Mouse (Mus musculus) gastrocnemius, postnatal 10 days (tissue): ENCODE results near the gene Gm17087. TPM values are rescaled to one million over a fixed set of nuclear protein-coding genes. Genes with fewer than 3 reads are reported as not detected.
A peak's percentile ranks its signal among the peaks of the same experiment; 100 is the strongest.

ENCODE experiments used
- DNase-seq: peaks from one replicate; pipeline ENCODE4 v3.0.0; 2021; ENCODE audit warnings: mixed read lengths
- long read RNA-seq, 2 experiments: library from polyadenylated mRNA; stranded (forward); transcript quantifications; one replicate each; pipeline ENCODE4 v2.0.0; 2021
- total RNA-seq, 2 experiments: library from RNA; stranded (reverse); gene quantifications; 2 replicates each; pipeline ENCODE4 v1.2.3; 2021

The Gm17087 gene
- not detected for total RNA-seq
- long read RNA-seq, experiment 1, result 0 reads
- long read RNA-seq, experiment 2, result 0 reads

DNA sequence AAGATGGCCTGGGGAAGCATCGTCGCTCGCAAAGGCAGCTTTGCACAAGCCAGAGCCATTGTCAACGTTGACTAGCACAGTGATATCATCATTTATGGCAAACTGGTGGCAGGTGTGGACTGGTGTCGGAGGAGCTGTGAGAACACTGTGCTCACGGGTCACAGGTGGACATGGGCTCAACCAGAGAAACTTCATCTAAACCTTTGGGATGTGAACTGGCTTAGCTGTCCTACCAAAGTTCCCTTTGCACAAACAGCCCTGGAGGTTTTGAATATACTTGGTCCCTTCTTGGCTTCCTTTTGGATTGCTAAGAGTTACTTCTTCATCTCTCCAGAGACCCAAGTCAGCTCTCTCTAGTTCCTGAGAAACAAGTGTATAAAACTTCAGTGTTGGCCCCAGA lies at the start of gene Gm17087:
Gene Gm17087 (minus strand): TSS at position 101 of the 400 bp plus-strand sequence.
- DNase-seq, result no peak

DNA sequence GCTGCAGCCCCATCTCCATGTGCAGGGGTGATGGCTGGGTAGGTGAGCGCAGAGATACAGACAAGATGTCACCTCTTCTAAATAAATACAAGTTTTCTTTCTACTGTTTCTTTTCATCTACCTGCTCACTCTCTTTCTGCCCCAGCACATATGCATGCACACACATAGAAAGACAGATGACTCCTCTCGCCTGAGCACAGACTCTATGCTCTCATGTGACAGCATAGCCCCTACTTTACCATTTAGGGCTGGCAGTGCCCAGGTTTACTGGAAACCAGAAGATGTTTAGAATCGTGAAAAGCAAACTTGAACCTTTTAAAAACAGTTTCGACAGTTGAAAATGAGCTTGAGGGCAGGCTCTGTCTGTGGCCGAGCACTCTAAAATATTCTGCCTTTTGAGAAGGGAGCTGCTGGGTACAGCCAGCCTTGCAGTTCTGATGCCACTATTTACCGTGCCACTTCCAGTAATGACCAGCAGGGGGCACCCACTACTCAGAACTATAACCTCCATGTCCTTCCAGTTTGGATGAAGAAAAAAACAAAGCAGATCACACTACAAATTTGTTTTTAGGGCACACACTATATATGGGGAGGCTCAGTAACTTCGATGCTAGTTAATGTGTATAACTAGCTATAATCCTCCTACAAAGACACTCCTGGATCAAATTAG lies 47.3 kb upstream of the Gm17087 start:
- DNase-seq, result peak; percentile 81

DNA sequence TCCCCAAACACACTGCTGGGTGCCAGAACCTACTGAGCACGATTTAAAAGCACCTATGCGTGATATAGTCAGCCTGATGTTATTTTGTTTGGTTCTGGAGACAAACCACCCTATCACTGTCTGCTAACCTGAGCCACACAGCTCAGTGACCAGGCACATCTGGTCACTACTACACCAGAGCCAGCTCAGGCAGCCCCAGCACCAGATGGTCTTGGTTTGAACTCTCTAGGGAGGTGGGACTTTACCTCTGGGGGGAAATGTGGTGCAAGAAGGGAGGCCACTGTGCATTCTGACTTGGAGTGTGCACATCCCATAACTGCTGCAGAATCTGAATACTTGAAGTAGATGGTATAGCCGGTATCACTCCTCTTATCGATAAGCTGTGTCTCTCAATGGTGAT lies 45.2 kb upstream of the Gm17087 start:
- no peak for DNase-seq

- DNase-seq, result no peak
Observed at GRCm38 (mm10) chr17:8606695-8607094, 39.9 kb upstream of the Gm17087 start.

- DNase-seq, result no peak
Observed at GRCm38 (mm10) chr17:8605921-8606320, 39.2 kb upstream of the Gm17087 start.

DNA sequence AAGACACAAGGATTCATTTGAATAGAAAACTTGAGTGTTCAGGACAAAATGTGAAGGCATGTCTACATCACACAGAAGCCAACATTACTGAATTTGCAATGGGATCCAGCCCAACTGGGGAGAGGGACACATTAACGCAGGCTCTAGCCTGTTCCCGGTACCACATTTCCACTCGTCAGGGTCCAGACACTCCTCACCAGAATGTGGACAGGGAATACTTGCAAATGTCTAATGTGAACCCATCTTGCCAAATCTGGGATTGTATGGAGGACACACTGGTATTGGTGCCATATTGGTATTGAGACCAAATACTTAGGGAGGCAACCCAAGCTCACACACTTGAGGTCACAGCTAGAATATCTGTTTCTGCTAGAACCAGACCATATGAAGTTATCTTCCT lies 36.2 kb upstream of the Gm17087 start:
- no peak for DNase-seq

GRCm38 (mm10) chr17:8597790-8598189 lies 31.0 kb upstream of the Gm17087 start:
- DNase-seq, result peak; percentile 56

DNA sequence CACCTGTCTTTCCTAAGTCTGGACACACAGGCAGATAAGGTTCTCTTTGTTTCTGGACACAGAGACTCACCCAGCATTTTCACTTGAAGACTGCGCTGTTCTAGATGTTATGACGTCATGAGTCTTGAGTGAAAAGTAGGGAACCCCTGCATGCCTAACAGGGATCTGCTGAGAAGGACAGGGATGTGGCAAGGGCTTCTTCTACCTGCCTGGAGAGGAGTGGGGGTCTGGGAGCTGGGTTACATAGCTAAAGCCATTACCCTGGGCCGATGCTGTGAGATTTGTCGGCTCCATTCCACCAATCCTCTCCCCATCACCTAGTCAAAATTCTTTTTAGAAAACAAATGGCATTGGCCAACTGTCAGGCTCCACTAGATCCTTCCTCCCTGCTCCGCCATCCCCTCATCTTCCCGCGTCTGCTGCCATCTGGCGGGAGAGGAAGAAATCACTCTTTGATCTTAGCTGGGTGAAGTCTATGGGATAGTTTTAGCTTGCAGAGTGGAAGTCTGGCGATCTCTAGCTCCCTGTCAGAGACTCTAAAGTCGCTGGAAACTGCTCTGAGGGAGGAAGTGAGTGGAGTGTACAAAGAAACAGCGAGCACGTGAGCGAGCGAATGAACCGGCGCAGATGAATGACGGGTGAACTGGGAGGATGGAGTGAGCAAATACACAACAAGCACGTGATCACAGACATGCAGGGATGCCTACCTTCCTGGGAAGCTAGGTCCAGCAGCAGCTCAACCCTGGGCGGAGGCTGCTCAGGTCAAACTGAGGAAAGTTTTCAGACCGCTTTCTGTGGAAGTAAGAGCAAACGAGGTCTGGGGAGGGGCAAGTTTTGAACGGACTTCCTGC lies 25.9 kb upstream of the Gm17087 start:
- peak; percentile 79 for DNase-seq

DNA sequence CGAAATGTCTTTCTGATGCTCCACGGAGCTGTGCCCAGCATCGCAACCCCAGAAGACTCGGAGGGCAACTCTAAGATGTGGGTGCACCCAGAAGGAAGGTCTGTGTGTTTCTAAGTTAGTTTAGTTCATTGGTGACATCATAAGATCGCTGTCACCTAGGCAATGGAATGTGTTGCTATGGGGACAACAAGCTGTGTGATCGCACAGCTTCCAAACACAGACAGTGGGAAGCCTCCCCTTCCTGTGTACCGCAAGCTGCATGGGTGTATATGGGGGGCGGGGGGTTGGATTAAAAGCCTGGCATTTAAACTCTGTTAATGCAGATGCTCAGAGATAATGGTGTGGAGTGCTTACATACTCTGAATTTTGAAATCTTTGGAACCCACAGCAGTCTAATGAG lies 14.8 kb upstream of the Gm17087 start:
- DNase-seq, result no peak

- no peak for DNase-seq
Observed at GRCm38 (mm10) chr17:8580360-8580759, 13.6 kb upstream of the Gm17087 start.

DNA sequence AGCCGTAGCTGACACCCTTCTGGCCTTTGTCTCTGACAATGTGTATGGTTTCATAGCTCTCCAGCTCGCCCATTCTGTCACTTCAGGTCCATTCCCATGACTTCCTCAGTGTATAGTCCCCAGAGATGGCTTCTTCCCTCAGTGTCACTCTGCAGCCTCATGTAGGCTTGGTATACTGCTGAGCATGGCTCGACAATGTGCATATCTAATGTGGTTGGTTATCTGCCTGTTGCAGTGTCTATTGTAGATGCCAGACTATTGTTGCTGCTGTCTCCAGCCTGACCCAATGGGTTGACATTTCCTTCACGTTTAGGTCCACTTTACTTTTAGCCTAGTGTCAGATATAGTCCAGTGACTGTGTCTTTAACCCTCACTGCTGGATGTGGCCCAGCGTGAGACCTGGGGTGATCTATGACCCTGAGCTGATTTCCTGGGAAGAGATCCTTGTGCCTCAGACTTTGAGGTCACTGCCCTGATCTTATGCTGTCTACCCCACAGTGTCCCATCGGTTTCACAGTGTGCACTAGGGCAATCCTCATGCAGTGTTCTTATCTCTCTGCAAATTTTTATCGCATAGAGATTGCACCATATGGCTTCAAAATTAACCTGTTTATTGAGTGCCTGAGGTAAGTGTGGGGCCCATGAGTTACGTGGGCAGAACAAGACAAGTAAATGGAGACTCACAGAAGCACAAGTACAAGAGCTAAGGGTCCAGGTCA lies 7.0 kb upstream of the Gm17087 start:
- DNase-seq, result no peak

- no peak for DNase-seq
Observed at GRCm38 (mm10) chr17:8562886-8563280, 3.9 kb downstream of the Gm17087 start.

DNA sequence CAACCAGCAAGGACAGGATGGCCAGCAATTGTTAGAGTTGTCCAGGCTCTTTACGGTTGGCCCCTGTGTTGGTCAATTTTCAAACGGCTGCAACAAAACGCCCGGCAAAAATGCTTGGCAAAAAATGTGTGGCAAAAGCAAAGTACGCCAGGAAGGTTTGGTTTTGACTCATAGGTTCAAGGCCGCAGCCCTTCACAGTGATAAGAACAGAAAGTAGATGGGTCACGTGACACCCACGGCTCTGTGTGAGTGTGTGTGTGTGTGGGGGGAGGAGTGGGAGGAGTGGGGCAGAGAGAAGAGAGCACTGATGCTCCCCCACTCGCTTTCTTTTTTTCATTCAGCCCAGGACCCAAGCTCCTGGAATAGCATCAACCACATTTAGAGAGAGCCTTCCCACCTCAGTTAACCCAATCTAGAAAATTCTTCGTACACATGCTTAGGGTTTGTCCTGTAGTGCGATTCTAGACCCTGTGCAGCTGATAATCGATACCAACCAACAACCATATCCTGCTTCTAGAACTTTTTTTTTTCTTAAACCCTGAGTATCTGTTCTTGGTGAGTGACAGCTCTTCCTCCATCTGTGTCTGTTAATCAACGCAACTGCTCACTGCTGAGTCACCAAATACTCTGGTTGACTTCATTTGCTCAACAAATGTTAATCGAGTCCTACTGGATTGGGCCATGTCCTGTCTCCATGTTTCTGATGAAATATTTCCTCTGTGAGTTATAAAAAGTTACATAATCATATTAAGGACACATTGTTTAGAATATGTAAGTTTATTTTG lies 4.5 kb downstream of the Gm17087 start:
- no peak for DNase-seq

- DNase-seq, result no peak
Observed at GRCm38 (mm10) chr17:8557926-8558325, 8.8 kb downstream of the Gm17087 start.

GRCm38 (mm10) chr17:8556223-8556622 lies 10.5 kb downstream of the Gm17087 start:
- no peak for DNase-seq

DNA sequence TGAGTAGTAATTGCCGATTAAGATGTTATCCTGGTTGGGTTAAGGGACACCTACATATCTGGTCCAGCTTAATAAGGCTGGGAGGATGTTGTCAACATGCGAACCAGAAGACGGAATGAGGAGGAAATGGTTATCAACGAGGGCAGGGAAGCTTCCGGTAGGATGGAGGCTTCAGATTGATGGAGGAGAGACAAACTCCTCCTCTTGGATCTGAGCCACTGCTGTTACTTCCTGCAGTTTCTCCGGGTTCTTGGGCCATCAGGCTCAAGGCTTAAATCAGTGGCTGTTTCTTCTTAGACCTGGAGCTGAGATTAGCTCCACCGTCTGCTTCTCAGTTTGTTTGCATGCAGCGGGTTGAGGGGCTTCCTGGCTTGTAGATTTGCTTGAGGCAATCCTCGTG lies 11.0 kb downstream of the Gm17087 start:
- DNase-seq, result no peak

DNA sequence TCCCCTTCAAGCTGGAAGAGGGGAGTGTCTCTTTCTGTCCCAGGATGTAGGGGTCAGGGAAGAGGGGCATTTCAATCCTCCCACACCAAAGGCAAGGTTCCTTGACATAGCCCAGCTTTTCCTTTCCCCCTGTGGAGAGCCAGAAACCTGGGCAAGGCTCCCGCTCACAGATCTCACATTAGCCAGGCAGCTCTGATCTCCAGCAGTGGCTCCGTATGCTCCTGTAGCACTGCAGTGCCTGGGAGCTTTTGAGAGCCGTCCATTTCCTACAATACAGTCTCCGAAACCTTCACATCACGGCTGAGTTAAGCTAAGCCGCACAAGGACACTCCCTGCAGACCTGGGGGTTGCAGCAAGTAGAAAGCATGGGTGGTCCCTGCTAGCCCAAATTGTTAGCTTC lies 12.5 kb downstream of the Gm17087 start:
- DNase-seq, result no peak

DNA sequence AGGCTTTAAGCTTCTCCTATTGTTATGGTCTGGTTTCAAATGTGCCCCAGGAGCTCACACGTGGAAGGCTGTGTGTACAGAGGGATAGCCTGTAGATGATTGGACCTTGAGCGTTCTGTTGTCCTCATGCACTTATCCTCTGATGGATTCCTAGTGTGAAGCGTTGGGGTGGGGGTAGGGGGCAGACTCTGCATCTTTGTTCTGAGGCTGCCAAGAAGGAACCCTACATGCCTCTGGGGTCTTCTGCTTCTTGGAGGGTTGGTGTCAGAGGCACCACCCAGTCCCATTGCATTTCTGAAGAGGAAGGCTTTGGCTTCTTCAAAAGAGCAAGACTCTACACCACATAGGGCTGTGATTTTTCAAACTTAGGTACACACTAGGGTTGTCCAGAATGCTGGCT lies 13.1 kb downstream of the Gm17087 start:
- no peak for DNase-seq

DNA sequence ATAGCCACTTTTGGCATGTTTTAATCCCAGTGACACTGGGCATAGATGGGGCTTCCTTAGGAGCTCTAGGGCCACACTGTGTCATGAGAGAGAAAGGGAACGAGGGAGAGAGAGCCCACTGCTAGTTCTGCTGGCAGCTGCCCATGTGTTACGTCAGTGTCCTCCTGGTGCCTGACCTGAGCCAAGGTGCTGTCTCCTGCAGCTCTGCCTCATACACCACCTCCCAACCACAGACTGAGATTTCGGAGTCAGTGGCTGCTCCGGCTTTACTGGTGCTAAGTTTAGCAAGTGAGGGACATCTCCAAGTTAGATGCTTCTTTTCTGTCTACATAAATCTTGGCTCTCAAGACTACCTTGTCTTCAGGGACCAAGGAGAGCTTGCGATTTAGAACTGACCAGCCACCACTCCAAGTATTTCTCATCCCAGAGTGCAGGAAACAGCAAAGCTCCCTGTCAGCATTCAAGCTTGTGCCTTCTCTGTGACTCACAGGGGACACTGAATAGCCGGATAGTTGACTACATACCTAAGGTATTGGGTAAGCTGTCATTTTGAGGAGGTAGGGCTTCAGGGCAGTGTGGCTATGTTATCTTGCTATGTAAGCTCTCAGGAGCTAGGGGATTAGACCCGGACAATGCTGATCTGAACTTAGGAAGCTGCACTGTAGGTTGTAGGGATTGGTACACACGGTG lies 14.3 kb downstream of the Gm17087 start:
- DNase-seq, result no peak

DNA sequence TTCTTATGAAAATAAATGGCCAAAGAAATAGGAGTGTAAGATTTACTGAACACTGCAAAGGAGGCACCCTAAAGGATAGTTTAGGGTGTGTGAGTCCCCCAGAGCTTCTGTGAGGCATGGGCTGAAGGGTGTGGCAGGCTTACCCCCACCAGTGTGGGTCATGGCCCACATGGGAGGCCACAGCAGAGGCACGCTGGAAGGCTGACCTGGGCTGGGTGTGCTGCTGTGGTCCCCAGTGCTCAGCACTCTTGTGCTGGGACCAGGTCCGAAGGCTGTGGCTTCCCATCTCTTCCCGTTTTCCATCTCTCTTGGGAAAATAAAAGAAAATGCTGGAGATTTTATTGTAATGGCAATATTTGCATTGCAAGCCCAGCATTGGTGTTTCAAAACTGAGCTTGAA lies 15.1 kb downstream of the Gm17087 start:
- DNase-seq, result no peak

GRCm38 (mm10) chr17:8548733-8549132 lies 18.0 kb downstream of the Gm17087 start:
- DNase-seq, result no peak

DNA sequence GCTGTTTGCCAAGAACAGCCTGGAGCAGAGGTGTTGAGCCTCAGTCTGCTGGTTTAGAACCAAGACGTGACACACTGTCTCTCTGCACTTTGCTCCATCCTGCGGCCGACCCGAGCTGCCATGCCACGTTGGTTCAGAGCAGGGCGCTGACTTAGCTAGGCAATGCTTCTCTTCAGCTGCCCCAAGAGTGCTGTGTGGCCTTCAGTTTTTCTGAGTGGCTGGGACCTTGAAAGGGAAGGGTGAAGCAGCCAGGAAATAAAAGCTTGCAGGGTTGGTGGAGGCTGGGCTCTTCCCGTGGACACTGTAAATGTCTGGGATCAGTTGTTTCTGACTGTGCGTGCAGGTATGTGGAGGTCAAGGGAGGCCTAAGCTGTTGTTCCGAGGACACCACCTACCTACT lies 20.4 kb downstream of the Gm17087 start:
- no peak for DNase-seq
